ENCODE assay signal across 8 mouse cellular contexts in the genomic region with DNA sequence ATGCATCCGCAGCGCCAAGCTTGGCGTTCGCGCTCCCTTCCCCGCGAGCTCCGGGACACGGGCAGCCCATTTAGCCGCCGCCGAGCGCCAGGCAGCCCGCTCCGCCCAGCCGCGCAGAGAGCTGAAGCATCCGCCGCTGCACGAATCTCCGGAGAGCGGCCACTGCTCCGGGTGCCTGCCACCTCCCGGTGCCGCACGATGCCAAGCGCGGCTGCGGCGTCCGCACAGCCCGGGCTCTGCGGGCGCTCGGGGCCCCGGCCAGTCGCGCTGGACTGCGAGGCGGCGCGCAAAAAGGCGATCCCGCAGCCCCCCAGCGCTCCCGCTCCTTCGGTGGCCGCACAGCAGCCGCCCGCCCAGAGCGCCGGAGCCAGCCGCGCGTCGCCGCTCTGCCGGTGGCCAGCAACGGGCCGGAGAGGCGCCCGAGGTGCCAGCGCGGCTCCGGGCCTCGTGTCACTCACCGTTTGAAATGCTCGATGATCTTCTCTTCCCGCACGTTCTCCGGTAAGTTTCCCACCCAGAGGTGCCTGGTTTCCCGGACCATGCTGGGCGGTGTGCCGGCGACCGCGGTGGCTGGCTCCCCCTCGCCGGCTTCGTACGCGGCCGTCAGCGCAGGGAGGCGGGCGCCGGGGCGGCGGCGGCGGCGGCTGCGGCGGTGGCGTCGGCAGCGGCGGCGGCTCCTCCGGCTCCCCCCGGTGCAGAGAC. TPM values are rescaled to one million over a fixed set of nuclear protein-coding genes. Genes with fewer than 3 reads are reported as not detected.
DNase-seq lines count a peak whose midpoint lies in the region; ATAC-seq lines count a peak whose summit lies in the region.

No protein-coding gene starts in this region.

- peak overlapping the region; percentile 94 for H3K27ac ChIP-seq in embryonic facial prominence, embryonic 11.5 days (replicated peaks; ENCODE audit: low read depth, low read length)
- H3K27ac ChIP-seq in heart, embryonic 13.5 days (replicated peaks) = peak overlapping the region; percentile 99
- H3K27ac ChIP-seq in midbrain, embryonic 10.5 days (replicated peaks) = peak overlapping the region; percentile 94
- H3K27ac ChIP-seq in stomach, embryonic 15.5 days = peak overlapping the region; percentile 99

- H3K4me1 ChIP-seq in embryonic facial prominence, embryonic 11.5 days (ENCODE audit: control insufficient read depth, insufficient read depth, low read length) = no peaks in the 10 kb centered on the region
- peaks cover 48% of the 10 kb centered on the region for H3K4me1 ChIP-seq in heart, embryonic 13.5 days
- peaks cover 65% of the 10 kb centered on the region for H3K4me1 ChIP-seq in midbrain, embryonic 10.5 days
- H3K4me1 ChIP-seq in stomach, embryonic 15.5 days = peaks cover 13% of the 10 kb centered on the region; the same call in 1 of the 2 replicates

- no peak for ATAC-seq in embryonic facial prominence, embryonic 11.5 days (replicated peaks; ENCODE audit: insufficient number of reproducible peaks, low FRiP score, low TSS enrichment, low read depth)
- no peak for ATAC-seq in heart, embryonic 13.5 days (ENCODE audit: extremely low read depth, insufficient number of reproducible peaks, low FRiP score, low TSS enrichment)
- ATAC-seq in stomach, embryonic 15.5 days (ENCODE audit: insufficient read depth, low FRiP score, low read depth) = no peak

- no peaks in the 10 kb centered on the region for H3K27me3 ChIP-seq in embryonic facial prominence, embryonic 11.5 days (ENCODE audit: control insufficient read depth, insufficient read depth, low read length)
- H3K27me3 ChIP-seq in heart, embryonic 13.5 days (replicated peaks) = no peaks in the 10 kb centered on the region
- H3K27me3 ChIP-seq in midbrain, embryonic 10.5 days (ENCODE audit: low read depth, poor library complexity, severe bottlenecking) = no peaks in the 10 kb centered on the region
- no peaks in the 10 kb centered on the region for H3K27me3 ChIP-seq in stomach, embryonic 15.5 days (replicated peaks)

- WGBS in embryonic facial prominence, embryonic 11.5 days = under 1% methylated on average over 85 of the region's 101 CpGs
- under 1% methylated on average over 91 of the region's 101 CpGs for WGBS in heart, embryonic 13.5 days
- WGBS in midbrain, embryonic 10.5 days = under 1% methylated on average over 101 of the region's 101 CpGs
- under 1% methylated on average over 97 of the region's 101 CpGs for WGBS in stomach, embryonic 15.5 days

- H3K4me3 ChIP-seq in embryonic facial prominence, embryonic 11.5 days (ENCODE audit: low read depth, low read length) = peak overlapping the region; percentile 94
- peak overlapping the region; percentile 73 for H3K4me3 ChIP-seq in heart, embryonic 13.5 days
- H3K4me3 ChIP-seq in midbrain, embryonic 10.5 days = peak overlapping the region; percentile 98
- H3K4me3 ChIP-seq in stomach, embryonic 15.5 days (replicated peaks) = peak overlapping the region; percentile 61

- DNase-seq in heart, adult 11 months = peak; percentile 96
- no peak for DNase-seq in heart, postnatal 25 days (ENCODE audit: low spot score)
- DNase-seq in T-cell, adult 2 months (ENCODE audit: low spot score) = peak; percentile 46
- peak; percentile 39 for DNase-seq in embryonic facial prominence, embryonic 11.5 days (ENCODE audit: low spot score)
- DNase-seq in kidney, postnatal 25 days = peak; percentile 51 to 68
- DNase-seq in midbrain, embryonic 10.5 days (ENCODE audit: low spot score) = no peak

- H3K4me2 ChIP-seq in embryonic facial prominence, embryonic 11.5 days (ENCODE audit: low read depth, low read length) = peak overlapping the region; percentile 96
- peak overlapping the region; percentile 98 for H3K4me2 ChIP-seq in heart, embryonic 13.5 days
- H3K4me2 ChIP-seq in stomach, embryonic 15.5 days = peak overlapping the region; percentile 89

- intact Hi-C loops in heart, postnatal 25 days (cut with DNase I) = loop anchor here (1.0 kb wide), 1 partner anchor 8 kb away; no protein-coding TSS in a partner anchor

- peak overlapping the region; percentile 92 for H3K9ac ChIP-seq in embryonic facial prominence, embryonic 11.5 days (replicated peaks; ENCODE audit: low read length)
- H3K9ac ChIP-seq in heart, embryonic 13.5 days = peak overlapping the region; percentile 99
- peak overlapping the region; percentile 53 for H3K9ac ChIP-seq in stomach, embryonic 15.5 days

- H3K36me3 ChIP-seq in embryonic facial prominence, embryonic 11.5 days (replicated peaks; ENCODE audit: control insufficient read depth, insufficient read depth, low read depth, low read length) = no peaks in the 10 kb centered on the region
- no peaks in the 10 kb centered on the region for H3K36me3 ChIP-seq in heart, embryonic 13.5 days
- H3K36me3 ChIP-seq in midbrain, embryonic 10.5 days = no peaks in the 10 kb centered on the region
- no peaks in the 10 kb centered on the region for H3K36me3 ChIP-seq in stomach, embryonic 15.5 days

- H3K9me3 ChIP-seq in embryonic facial prominence, embryonic 11.5 days (replicated peaks; ENCODE audit: control insufficient read depth, low read length) = no peaks in the 10 kb centered on the region
- no peaks in the 10 kb centered on the region for H3K9me3 ChIP-seq in heart, embryonic 13.5 days
- no peaks in the 10 kb centered on the region for H3K9me3 ChIP-seq in midbrain, embryonic 10.5 days (replicated peaks)
- no peaks in the 10 kb centered on the region for H3K9me3 ChIP-seq in stomach, embryonic 15.5 days

RNA-seq across cellular contexts. Expression of gene Spen, which starts 0.5 kb away (rescaled TPM):
- total RNA-seq in heart, postnatal 25 days (2021) = 10 to 100 TPM; 27.3 to 29.7 TPM
- polyA plus RNA-seq in embryonic facial prominence, embryonic 11.5 days (2014; fragmentation: Nextera tagmentation; extraction: Ambion mirVana) = 11.0 and 13.7 TPM in 2 replicates
- 5.1 and 6.6 TPM in 2 replicates for polyA plus RNA-seq in heart, embryonic 13.5 days (2015; fragmentation: Nextera tagmentation; extraction: Ambion mirVana)
- 12.3 and 14.8 TPM in 2 replicates for polyA plus RNA-seq in midbrain, embryonic 10.5 days (2016; fragmentation: Nextera tagmentation; extraction: Ambion mirVana)
- 8.4 and 10.4 TPM in 2 replicates for polyA plus RNA-seq in stomach, embryonic 15.5 days (2015; fragmentation: Nextera tagmentation; extraction: Ambion mirVana)

Comparison
In these comparisons a context has a peak if more than half of its experiments do, and no peak if none do; other contexts are left out.
1. DNase-seq: peak in heart, adult 11 months (single experiment), T-cell, adult 2 months (single experiment), embryonic facial prominence, embryonic 11.5 days (single experiment) and kidney, postnatal 25 days (2 of 2); none in heart, postnatal 25 days (single experiment) and midbrain, embryonic 10.5 days (single experiment).
2. Peak in every context shown above with its lines, with median percentiles within 50 percentile points of each other: H3K27ac ChIP-seq, H3K4me2 ChIP-seq, H3K4me3 ChIP-seq and H3K9ac ChIP-seq.